Mouse (Mus musculus): ENCODE measurements at regions not wholly inside any gene's neighbourhood (a gene's known extent, or its start where the extent isn't known, plus 50 kb on each side); places are given as distances from the start of the nearest gene placed in this dataset.

DNA sequence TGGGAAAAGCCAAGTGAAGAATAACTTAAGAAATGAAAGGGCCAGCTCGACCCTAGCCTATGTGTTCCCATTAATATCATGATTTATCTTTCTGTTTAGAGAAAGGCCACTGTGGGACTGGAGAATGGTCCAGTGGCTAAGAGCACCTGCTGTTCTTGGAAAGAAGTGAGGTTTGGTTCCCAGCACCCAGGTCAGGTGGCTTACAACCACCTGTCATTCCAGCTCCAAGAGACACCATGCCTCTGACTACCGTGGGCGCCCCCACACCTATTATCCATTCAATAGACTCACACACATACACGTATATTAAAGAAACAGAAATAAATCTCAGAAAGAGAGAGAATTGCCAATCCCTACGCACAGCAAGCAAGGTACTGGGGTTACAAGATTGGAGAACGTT is 263.3 kb upstream of the Pum3 start:
- no peak for TF ChIP-seq POLR2A (IDR thresholded peaks at IDR 0.05; ENCODE audit: low read depth, low read length)
- TF ChIP-seq CTCF (IDR thresholded peaks at IDR 0.05; ENCODE audit: extremely low read depth, insufficient read depth, insufficient read length, insufficient replicate concordance), result no peak
